In the genomic region with DNA sequence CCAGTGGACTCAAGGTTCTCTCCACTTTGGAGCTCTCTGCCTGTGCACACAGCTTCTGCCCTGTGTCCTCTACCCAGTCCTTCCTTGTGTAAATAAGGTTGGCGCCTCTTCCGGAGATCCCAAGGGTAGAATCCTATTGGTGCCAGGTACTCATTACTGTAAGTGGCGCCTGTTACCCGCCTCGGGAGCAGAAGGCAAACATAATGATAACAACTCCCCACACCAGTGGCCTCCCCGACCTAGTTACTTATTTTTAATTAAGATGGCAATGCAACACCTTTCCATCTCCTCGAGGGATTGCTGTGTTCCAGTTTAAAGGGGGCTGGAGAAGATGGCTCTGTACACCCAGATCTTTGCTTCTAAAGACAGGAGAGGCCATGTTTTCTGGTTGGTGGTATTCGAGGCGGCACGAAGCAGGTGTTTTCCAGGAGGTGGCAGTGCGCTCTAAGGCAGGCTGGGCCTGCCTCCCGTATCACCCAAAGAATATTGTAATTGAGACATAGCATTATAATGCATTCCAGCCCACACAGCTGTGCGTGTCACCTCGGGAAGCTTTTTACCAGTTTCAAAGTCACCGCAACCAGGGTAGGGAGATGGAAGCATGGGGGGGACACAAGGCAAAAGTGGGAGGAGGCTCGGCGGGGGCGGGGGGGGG, we compare ENCODE assay signal across 8 mouse cellular contexts.
A peak's percentile ranks its signal among the peaks of the same experiment; 100 is the strongest.
DNase-seq lines count a peak whose midpoint lies in the region; ATAC-seq and TF ChIP-seq lines count a peak whose summit lies in the region.

No protein-coding gene starts in this region.

- H3K79me2 ChIP-seq in CH12.LX (replicated peaks; ENCODE audit: control insufficient read depth, extremely low read depth, insufficient read depth, poor library complexity, severe bottlenecking) = no peaks in the 10 kb centered on the region

- in situ Hi-C loops in CH12.LX (cut with MboI; ENCODE audit: low pct_ligation_motif_present, low pct_unique_long_range_greater_than_20kb, low sequenced_read_pairs) = loop anchor here (5.0 kb wide), 1 partner anchor 494 kb away; no protein-coding TSS in a partner anchor

- 43% methylated on average over 18 of the region's 18 CpGs for WGBS in bone marrow, adult 2 months
- WGBS in forebrain, embryonic 13.5 days = 61% methylated on average over 18 of the region's 18 CpGs
- 69% methylated on average over 18 of the region's 18 CpGs for WGBS in hindbrain, embryonic 10.5 days

- no peak overlapping the region for H3K9ac ChIP-seq in CH12.LX (ENCODE audit: insufficient read depth, low read depth)
- no peak overlapping the region for H3K9ac ChIP-seq in forebrain, embryonic 13.5 days

- TF ChIP-seq POLR2A in CH12.LX (IDR thresholded peaks at IDR 0.05; ENCODE audit: low read depth, low read length) = no peak
- no peak for TF ChIP-seq POLR2A in bone marrow, adult 2 months (IDR thresholded peaks at IDR 0.05; ENCODE audit: borderline replicate concordance, control insufficient read depth, low read depth, low read length)

- TF ChIP-seq CTCF in CH12.LX (conservative IDR thresholded peaks at IDR 0.05 in 1 of 2, IDR thresholded peaks at IDR 0.05 in 1 of 2; ENCODE audit: low read depth in 2 of 2, low read length in 2 of 2) = peak in 1 of 2 experiments; percentile 80; a peak in 2 of 4 replicates
- TF ChIP-seq CTCF in bone marrow, adult 2 months (IDR thresholded peaks at IDR 0.05; ENCODE audit: control insufficient read depth, insufficient read depth, low read length) = peak; percentile 76

- no peak for TF ChIP-seq EP300 in CH12.LX (IDR thresholded peaks at IDR 0.05; ENCODE audit: low read length)

- no peaks in the 10 kb centered on the region for H3K36me3 ChIP-seq in CH12.LX (replicated peaks in 1 of 2; ENCODE audit: control insufficient read depth in 1 of 2, insufficient read depth in 1 of 2, low read length in 1 of 2)
- no peaks in the 10 kb centered on the region for H3K36me3 ChIP-seq in forebrain, embryonic 13.5 days (ENCODE audit: poor library complexity, severe bottlenecking)
- no peaks in the 10 kb centered on the region for H3K36me3 ChIP-seq in hindbrain, embryonic 10.5 days

- H3K4me1 ChIP-seq in CH12.LX (ENCODE audit: control insufficient read depth in 1 of 2, insufficient read depth in 2 of 2) = no peaks in the 10 kb centered on the region
- H3K4me1 ChIP-seq in bone marrow, adult 2 months (ENCODE audit: control insufficient read depth, insufficient read depth, low read length) = no peaks in the 10 kb centered on the region
- no peaks in the 10 kb centered on the region for H3K4me1 ChIP-seq in forebrain, embryonic 13.5 days
- peaks cover 12% of the 10 kb centered on the region for H3K4me1 ChIP-seq in hindbrain, embryonic 10.5 days (replicated peaks)

- DNase-seq in CH12.LX (ENCODE audit: extremely low read depth) = peak; percentile 28
- DNase-seq in hindbrain, embryonic 10.5 days (ENCODE audit: low spot score) = peak; percentile 42
- DNase-seq in layer of hippocampus, adult 8-10 months (ENCODE audit: low spot score in 2 of 2) = peak; percentile 29 to 64
- peak; percentile 69 for DNase-seq in lung, postnatal 25 days (ENCODE audit: low spot score)
- DNase-seq in right cerebral cortex, postnatal 25 days = peak; percentile 42
- DNase-seq in c-Kit-positive CD71-positive TER-119-positive erythroid progenitor cells, embryonic 14.5 days (ENCODE audit: low spot score) = no peak

- H3K4me2 ChIP-seq in CH12.LX (ENCODE audit: insufficient read depth, low read depth, poor library complexity, severe bottlenecking) = peak overlapping the region; percentile 51
- H3K4me2 ChIP-seq in forebrain, embryonic 13.5 days = no peak overlapping the region

- H3K27ac ChIP-seq in CH12.LX (ENCODE audit: insufficient read depth, low read depth) = no peak overlapping the region
- H3K27ac ChIP-seq in bone marrow, adult 2 months (ENCODE audit: control insufficient read depth, insufficient read depth, low read depth, low read length, poor library complexity) = no peak overlapping the region
- no peak overlapping the region for H3K27ac ChIP-seq in forebrain, embryonic 13.5 days
- no peak overlapping the region for H3K27ac ChIP-seq in hindbrain, embryonic 10.5 days

- H3K4me3 ChIP-seq in CH12.LX (replicated peaks in 1 of 3; ENCODE audit: low read depth in 2 of 3, low read length in 2 of 3, poor library complexity in 1 of 3) = no peak overlapping the region
- H3K4me3 ChIP-seq in bone marrow, adult 2 months (replicated peaks; ENCODE audit: control insufficient read depth, low read depth, low read length) = no peak overlapping the region
- H3K4me3 ChIP-seq in forebrain, embryonic 13.5 days = no peak overlapping the region
- H3K4me3 ChIP-seq in hindbrain, embryonic 10.5 days = no peak overlapping the region

- H3K9me3 ChIP-seq in CH12.LX (replicated peaks; ENCODE audit: low read length) = no peaks in the 10 kb centered on the region
- H3K9me3 ChIP-seq in forebrain, embryonic 13.5 days (replicated peaks) = no peaks in the 10 kb centered on the region
- H3K9me3 ChIP-seq in hindbrain, embryonic 10.5 days = no peaks in the 10 kb centered on the region

- dilution Hi-C loops in CH12.LX (cut with MboI; ENCODE audit: extremely low pct_ligation_motif_present, extremely low pct_unique_long_range_greater_than_20kb, low sequenced_read_pairs) = no loop called here

- peak; percentile 90 for TF ChIP-seq RAD21 in CH12.LX (IDR thresholded peaks at IDR 0.05; ENCODE audit: low read depth, low read length)

- no peaks in the 10 kb centered on the region for H3K27me3 ChIP-seq in CH12.LX (replicated peaks)
- no peaks in the 10 kb centered on the region for H3K27me3 ChIP-seq in forebrain, embryonic 13.5 days
- H3K27me3 ChIP-seq in hindbrain, embryonic 10.5 days (ENCODE audit: insufficient read depth, poor library complexity, severe bottlenecking) = peaks cover 4% of the 10 kb centered on the region; the same call in 1 of the 2 replicates

- peak; percentile 86 for ATAC-seq in forebrain, embryonic 13.5 days

TF ChIP-seq in CH12.LX, 34 proteins besides CTCF, POLR2A, EP300 and RAD21:
- TF ChIP-seq SMC3 (IDR thresholded peaks at IDR 0.05; ENCODE audit: low read depth, low read length) (peak; percentile 88), ZC3H11A (IDR thresholded peaks at IDR 0.05; ENCODE audit: low read depth, low read length) (peak; percentile 81), ZNF384 (IDR thresholded peaks at IDR 0.05; ENCODE audit: low read depth, low read length) (no peak), BHLHE40 (IDR thresholded peaks at IDR 0.05; ENCODE audit: low read depth, low read length) (no peak), ELF1 (IDR thresholded peaks at IDR 0.05; ENCODE audit: low read depth, low read length) (no peak), SIN3A (IDR thresholded peaks at IDR 0.05; ENCODE audit: low read length) (no peak)
TF ChIP-seq in CH12.LX: peak in this region for 2.
